Mouse (Mus musculus) liver, embryonic 14.5 days (tissue): ENCODE data around the gene Lpcat2. TPM values are rescaled to one million over a fixed set of nuclear protein-coding genes. Genes with fewer than 3 reads are reported as not detected.
"Not testable (repeated sequence)": the region's sequence is repeated elsewhere in the genome, so short reads cannot be mapped to it uniquely, and the experiment has no call there.

Experiments
- ATAC-seq: fragments of 200-750 bp; cut with Nextera tagmentation; 2 replicates; pipeline ENCODE4 v1.8.0; 2017; ENCODE audit warnings: moderate number of reproducible peaks, mild to moderate bottlenecking, moderate library complexity; ENCODE audit not compliant: insufficient read depth
- DNase-seq, 3 experiments: peaks; one replicate each; pipeline ENCODE4 v3.0.0-alpha.2; 2012 to 2013; ENCODE audit warnings: low read depth in 3 of 3, low spot score in 3 of 3
- H3K27ac ChIP-seq: fragments of 300-500 bp; sonication (generic); 2 replicates; pipeline ENCODE4 v1.5.1; 2014; ENCODE audit warnings: moderate library complexity, mild to moderate bottlenecking, control low read depth, inconsistent platforms
- H3K27me3 ChIP-seq: fragments of 300-500 bp; sonication (generic); 2 replicates; pipeline ENCODE4 v1.6.1; 2014; ENCODE audit warnings: mild to moderate bottlenecking, low read length, moderate library complexity; ENCODE audit not compliant: control insufficient read depth, insufficient read depth
- H3K36me3 ChIP-seq: fragments of 300-500 bp; sonication (generic); replicated peaks from 2 replicates; pipeline ENCODE4 v1.6.1; 2014; ENCODE audit warnings: low read depth; ENCODE audit not compliant: control insufficient read depth, insufficient read depth
- H3K4me1 ChIP-seq, 2 experiments: fragments of 200-500 bp in 1 of 2; fragments of 300-500 bp in 1 of 2; sonication (generic) in 1 of 2; replicated peaks; 2 replicates each; pipeline ENCODE4 v1.6.1; 2012 to 2014; ENCODE audit warnings: antibody characterized with exemption in 1 of 2, inconsistent platforms in 1 of 2, low read length in 1 of 2; ENCODE audit not compliant: control insufficient read depth in 2 of 2, insufficient read depth in 2 of 2
- H3K4me2 ChIP-seq: fragments of 300-500 bp; sonication (generic); 2 replicates; pipeline ENCODE4 v1.6.1; 2014; ENCODE audit warnings: low read depth, mild to moderate bottlenecking, control low read depth, moderate library complexity
- H3K4me3 ChIP-seq, 2 experiments: fragments of 200-500 bp in 1 of 2; fragments of 300-500 bp in 1 of 2; sonication (generic) in 1 of 2; 2 replicates each; pipeline ENCODE4 v1.5.1; 2012 to 2014; ENCODE audit warnings: low read depth in 2 of 2, low read length in 2 of 2, mild to moderate bottlenecking in 2 of 2, control low read depth in 1 of 2, inconsistent platforms in 1 of 2, moderate library complexity in 1 of 2; ENCODE audit not compliant: insufficient read depth in 1 of 2
- H3K9ac ChIP-seq: fragments of 300-500 bp; sonication (generic); replicated peaks from 2 replicates; pipeline ENCODE4 v1.6.1; 2014; ENCODE audit warnings: mild to moderate bottlenecking, control low read depth, moderate library complexity
- H3K9me3 ChIP-seq: fragments of 300-500 bp; sonication (generic); 2 replicates; pipeline ENCODE4 v1.6.1; 2016; ENCODE audit warnings: low read length, mixed read lengths; ENCODE audit not compliant: control insufficient read depth
- CTCF ChIP-seq: IDR thresholded peaks from 2 replicates; pipeline ENCODE4 v1.5.1; 2016; ENCODE audit warnings: antibody characterized with exemption, low read depth, control low read depth
- EP300 ChIP-seq: IDR thresholded peaks from 2 replicates; pipeline ENCODE4 v1.6.1; 2016; ENCODE audit warnings: antibody characterized with exemption, low read depth
- WGBS: fragments of 180-500 bp; shearing (Covaris S2); extraction: QIAGEN DNeasy Blood & Tissue Kit; methylation state at CpG from one replicate; pipeline ENCODE4 v1.1.7; 2014; ENCODE audit not compliant: insufficient replicate concordance; 5-methylcytosine and 5-hydroxymethylcytosine counted together
- polyA plus RNA-seq, 2 experiments: library from polyadenylated mRNA; depleted of rRNA in 1 of 2; stranded (reverse) in 1 of 2; unstranded in 1 of 2; fragments of >200 nt; fragmentation: Nextera tagmentation in 1 of 2; extraction: Ambion mirVana in 1 of 2; gene quantifications; 2 replicates each; pipeline versions ENCODE4 v1.2.1 to v1.2.3; 2012 to 2014

Lpcat2 gene
- polyA plus RNA-seq, 2 experiments, result 1.7 to 3.3 TPM

GRCm38 (mm10) chr8:92870281-92870680 is 15.1 kb downstream of the Lpcat2 start:
- Histone ChIP-seq H3K9me3 (no peaks in the 10 kb centered on the region), H3K4me1 (no peaks in the 10 kb centered on the region), H3K27ac (no peak overlapping the region), H3K9ac (no peak overlapping the region), H3K27me3 (no peaks in the 10 kb centered on the region), H3K36me3 (no peaks in the 10 kb centered on the region), H3K4me2 (no peak overlapping the region), H3K4me3 (no peak overlapping the region)
- ATAC-seq, result no peak
- DNase-seq, result no peak
- WGBS, result 67% methylated on average over 7 of the region's 7 CpGs
- no peak for TF ChIP-seq CTCF
- TF ChIP-seq EP300, result no peak

GRCm38 (mm10) chr8:92872063-92872759 is 17.1 kb downstream of the Lpcat2 start:
- Histone ChIP-seq H3K27ac (no peak overlapping the region), H3K9me3 (no peaks in the 10 kb centered on the region), H3K27me3 (no peaks in the 10 kb centered on the region), H3K4me2 (no peak overlapping the region), H3K9ac (no peak overlapping the region), H3K4me3 (no peak overlapping the region), H3K36me3 (no peaks in the 10 kb centered on the region), H3K4me1 (no peaks in the 10 kb centered on the region)
- TF ChIP-seq EP300 (no peak), CTCF (no peak)
- WGBS, result 62% methylated on average over 10 of the region's 10 CpGs
- DNase-seq (no peak), ATAC-seq (no peak)

GRCm38 (mm10) chr8:92875795-92876194 is 20.7 kb downstream of the Lpcat2 start:
- H3K9me3 ChIP-seq, result no peaks in the 10 kb centered on the region
- no peak overlapping the region for H3K4me2 ChIP-seq
- TF ChIP-seq EP300 (no peak), CTCF (no peak)
- 66% methylated on average over 10 of the region's 10 CpGs for WGBS
- H3K9ac ChIP-seq, result no peak overlapping the region
- H3K36me3 ChIP-seq, result no peaks in the 10 kb centered on the region
- no peak for ATAC-seq
- H3K4me1 ChIP-seq, result no peaks in the 10 kb centered on the region
- DNase-seq, result no peak
- no peak overlapping the region for H3K27ac ChIP-seq
- no peaks in the 10 kb centered on the region for H3K27me3 ChIP-seq
- H3K4me3 ChIP-seq, result no peak overlapping the region

- Histone ChIP-seq H3K4me3 (no peak overlapping the region), H3K27ac (no peak overlapping the region), H3K4me2 (no peak overlapping the region), H3K4me1 (peaks cover 0 to 3% of the 10 kb centered on the region in 2 experiments; a peak in 1 of 4 replicates), H3K27me3 (no peaks in the 10 kb centered on the region), H3K9ac (no peak overlapping the region), H3K9me3 (no peaks in the 10 kb centered on the region), H3K36me3 (no peaks in the 10 kb centered on the region)
- WGBS, result 32% methylated on average over 4 of the region's 4 CpGs
- ATAC-seq (no peak), DNase-seq (no peak)
- TF ChIP-seq CTCF, result no peak
- TF ChIP-seq EP300, result no peak
Observed at GRCm38 (mm10) chr8:92881247-92881646, 26.1 kb downstream of the Lpcat2 start.

- TF ChIP-seq CTCF, result no peak
- no peak for TF ChIP-seq EP300
- WGBS, result 59% methylated on average over 2 of the region's 2 CpGs
- H3K4me2 ChIP-seq, result no peak overlapping the region
- ATAC-seq (no peak), DNase-seq (no peak)
- H3K4me1 ChIP-seq, result peaks cover 0 to 3% of the 10 kb centered on the region in 2 experiments; a peak in 1 of 4 replicates
- no peaks in the 10 kb centered on the region for H3K36me3 ChIP-seq
- H3K9me3 ChIP-seq, result no peaks in the 10 kb centered on the region
- no peak overlapping the region for H3K9ac ChIP-seq
- no peak overlapping the region for H3K27ac ChIP-seq
- H3K4me3 ChIP-seq, result no peak overlapping the region
- no peaks in the 10 kb centered on the region for H3K27me3 ChIP-seq
Observed at GRCm38 (mm10) chr8:92883771-92884170, 28.6 kb downstream of the Lpcat2 start.

GRCm38 (mm10) chr8:92892216-92892615 is 37.1 kb downstream of the Lpcat2 start:
- not testable (repeated sequence) for ATAC-seq, H3K4me1 ChIP-seq, H3K4me2 ChIP-seq, H3K4me3 ChIP-seq, DNase-seq, H3K27me3 ChIP-seq, H3K9ac ChIP-seq, H3K36me3 ChIP-seq, H3K9me3 ChIP-seq, H3K27ac ChIP-seq
- WGBS, result 52% methylated on average over 3 of the region's 3 CpGs
